Mouse (Mus musculus): ENCODE data around the gene Tpo. TPM values are rescaled to one million over a fixed set of nuclear protein-coding genes. Genes with fewer than 3 reads are reported as not detected.

The Tpo gene
- total and polyA plus RNA-seq, 3 experiments: not detected

DNA sequence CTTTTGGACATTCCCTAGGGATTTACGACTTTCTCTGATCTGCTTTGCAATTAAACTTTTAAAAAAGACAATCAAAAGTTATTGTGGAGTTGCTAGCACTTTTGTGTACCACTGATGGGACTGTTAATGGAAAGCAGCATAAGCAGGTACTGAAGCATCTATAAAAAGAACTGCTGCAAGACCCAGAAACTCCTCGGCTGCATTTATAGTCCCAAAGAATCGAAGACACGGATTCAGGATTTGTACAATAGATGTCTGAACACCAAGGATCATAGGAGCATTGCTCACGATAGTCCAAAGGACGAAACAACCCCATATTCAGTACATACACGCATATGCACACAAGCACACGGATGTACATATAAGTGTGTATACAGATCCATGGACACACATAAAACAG is 27.4 kb upstream of the Tpo start:
- H3K9me3 ChIP-seq (replicated peaks; ENCODE audit: insufficient read depth, low read length): no peaks in the 10 kb centered on the region
- no peaks in the 10 kb centered on the region for H3K79me2 ChIP-seq (ENCODE audit: control insufficient read depth, insufficient read depth, low read length, poor library complexity)
- TF ChIP-seq NELFE (IDR thresholded peaks at IDR 0.05; ENCODE audit: low read depth, low read length) (no peak), USF2 (IDR thresholded peaks at IDR 0.05; ENCODE audit: borderline replicate concordance in 1 of 2, insufficient read depth in 1 of 2, low read depth in 1 of 2, low read length in 2 of 2) (no peak), KAT2A (conservative IDR thresholded peaks at IDR 0.05; ENCODE audit: low read depth, low read length) (no peak), BHLHE40 (IDR thresholded peaks at IDR 0.05; ENCODE audit: borderline replicate concordance, low read depth, low read length) (no peak), GABPA (IDR thresholded peaks at IDR 0.05; ENCODE audit: low read depth, low read length) (no peak), GATA1 (IDR thresholded peaks at IDR 0.05; ENCODE audit: low read depth, low read length) (no peak), SMC3 (IDR thresholded peaks at IDR 0.05; ENCODE audit: low read depth, low read length) (no peak), MXI1 (IDR thresholded peaks at IDR 0.05; ENCODE audit: low read depth, low read length) (no peak), JUND (IDR thresholded peaks at IDR 0.05; ENCODE audit: low read depth, low read length) (no peak), RCOR1 (IDR thresholded peaks at IDR 0.05; ENCODE audit: low read depth, low read length) (no peak), ZKSCAN1 (IDR thresholded peaks at IDR 0.05; ENCODE audit: low read depth, low read length) (no peak), CHD2 (IDR thresholded peaks at IDR 0.05; ENCODE audit: low read length) (no peak), MYC (IDR thresholded peaks at IDR 0.05; ENCODE audit: low read depth, low read length) (no peak), ETS1 (IDR thresholded peaks at IDR 0.05; ENCODE audit: low read depth, low read length) (no peak), ELF1 (IDR thresholded peaks at IDR 0.05; ENCODE audit: low read depth, low read length) (no peak), SIN3A (IDR thresholded peaks at IDR 0.05; ENCODE audit: low read length) (no peak), ZMIZ1 (IDR thresholded peaks at IDR 0.05; ENCODE audit: low read depth, low read length) (no peak), UBTF (IDR thresholded peaks at IDR 0.05; ENCODE audit: borderline replicate concordance, insufficient read depth, low read depth, low read length) (no peak), MAFK (IDR thresholded peaks at IDR 0.05; ENCODE audit: borderline replicate concordance, low read depth, low read length) (no peak), MYB (IDR thresholded peaks at IDR 0.05; ENCODE audit: low read depth, low read length) (no peak)
- no peak overlapping the region for H3K9ac ChIP-seq (ENCODE audit: control insufficient read depth, low read depth, low read length, poor library complexity, severe bottlenecking)
- H3K27ac ChIP-seq (ENCODE audit: control insufficient read depth, low read depth, low read length): no peak overlapping the region
- DNase-seq (ENCODE audit: low read depth, low spot score): no peak
- H3K27me3 ChIP-seq (ENCODE audit: control insufficient read depth in 1 of 2, insufficient read depth in 2 of 2, low read length in 2 of 2): no peaks in the 10 kb centered on the region
- H3K36me3 ChIP-seq (ENCODE audit: control insufficient read depth in 1 of 2, insufficient read depth in 2 of 2, low read length in 2 of 2): no peaks in the 10 kb centered on the region
- no peak overlapping the region for H3K4me3 ChIP-seq (ENCODE audit: control insufficient read depth in 1 of 2, insufficient read depth in 1 of 2, low read depth in 2 of 2, low read length in 2 of 2)
- no peaks in the 10 kb centered on the region for H3K4me1 ChIP-seq (ENCODE audit: control insufficient read depth in 1 of 2, insufficient read depth in 2 of 2, low read length in 2 of 2)

DNA sequence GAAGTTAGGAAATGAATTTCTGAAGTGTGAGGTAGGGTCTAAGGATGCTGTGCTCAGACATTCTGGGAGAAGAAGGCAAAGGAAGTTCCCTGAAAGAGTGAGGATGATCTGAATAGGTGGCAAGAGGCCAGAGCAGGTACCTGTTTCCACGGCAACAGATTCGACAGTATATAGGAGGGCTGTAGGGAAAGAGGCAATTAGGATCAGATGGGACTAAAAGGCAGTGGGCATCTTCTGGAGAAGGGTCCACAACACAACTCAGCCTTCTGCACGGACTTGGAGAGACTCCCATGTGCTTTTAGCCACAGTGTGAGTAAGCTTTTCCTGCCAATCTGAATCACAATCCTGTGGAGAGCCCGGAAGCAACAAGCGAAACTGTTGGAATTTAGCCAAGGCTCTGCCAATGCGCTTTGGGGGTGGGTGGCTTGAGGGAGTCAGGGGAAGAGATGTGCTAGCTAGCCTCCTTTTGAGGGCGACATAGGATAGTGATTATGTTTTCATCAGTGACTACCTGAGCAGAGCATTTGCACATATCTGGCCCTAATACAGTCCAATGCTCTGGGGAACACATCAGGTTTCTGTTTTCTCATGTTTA is 21.8 kb upstream of the Tpo start:
- Histone ChIP-seq H3K9ac (ENCODE audit: control insufficient read depth, low read depth, low read length, poor library complexity, severe bottlenecking) (no peak overlapping the region), H3K4me1 (ENCODE audit: control insufficient read depth in 1 of 2, insufficient read depth in 2 of 2, low read length in 2 of 2) (no peaks in the 10 kb centered on the region), H3K79me2 (ENCODE audit: control insufficient read depth, insufficient read depth, low read length, poor library complexity) (no peaks in the 10 kb centered on the region), H3K27ac (ENCODE audit: control insufficient read depth, low read depth, low read length) (no peak overlapping the region), H3K4me3 (ENCODE audit: control insufficient read depth in 1 of 2, insufficient read depth in 1 of 2, low read depth in 2 of 2, low read length in 2 of 2) (no peak overlapping the region), H3K36me3 (ENCODE audit: control insufficient read depth in 1 of 2, insufficient read depth in 2 of 2, low read length in 2 of 2) (no peaks in the 10 kb centered on the region), H3K9me3 (replicated peaks; ENCODE audit: insufficient read depth, low read length) (no peaks in the 10 kb centered on the region), H3K27me3 (ENCODE audit: control insufficient read depth in 1 of 2, insufficient read depth in 2 of 2, low read length in 2 of 2) (no peaks in the 10 kb centered on the region)
- DNase-seq (ENCODE audit: low read depth, low spot score): no peak
- TF ChIP-seq SIN3A (IDR thresholded peaks at IDR 0.05; ENCODE audit: low read length) (no peak), MXI1 (IDR thresholded peaks at IDR 0.05; ENCODE audit: low read depth, low read length) (no peak), USF1 (IDR thresholded peaks at IDR 0.05; ENCODE audit: low read depth, low read length) (no peak), ETS1 (IDR thresholded peaks at IDR 0.05; ENCODE audit: low read depth, low read length) (no peak), GATA1 (IDR thresholded peaks at IDR 0.05; ENCODE audit: low read depth, low read length) (no peak), RAD21 (IDR thresholded peaks at IDR 0.05; ENCODE audit: low read depth, low read length) (no peak), MEF2A (IDR thresholded peaks at IDR 0.05; ENCODE audit: extremely low read depth, insufficient replicate concordance, low read depth, low read length, poor library complexity, severe bottlenecking) (no peak), POLR2AphosphoS2 (IDR thresholded peaks at IDR 0.05; ENCODE audit: low read length) (no peak), MAZ (IDR thresholded peaks at IDR 0.05; ENCODE audit: low read depth, low read length) (no peak), ZC3H11A (IDR thresholded peaks at IDR 0.05; ENCODE audit: low read depth, low read length) (no peak), RCOR1 (IDR thresholded peaks at IDR 0.05; ENCODE audit: low read depth, low read length) (no peak), NRF1 (IDR thresholded peaks at IDR 0.05; ENCODE audit: insufficient read depth, low read depth, low read length, poor library complexity, severe bottlenecking) (no peak), USF2 (IDR thresholded peaks at IDR 0.05; ENCODE audit: borderline replicate concordance in 1 of 2, insufficient read depth in 1 of 2, low read depth in 1 of 2, low read length in 2 of 2) (no peak), BHLHE40 (IDR thresholded peaks at IDR 0.05; ENCODE audit: borderline replicate concordance, low read depth, low read length) (no peak), CHD2 (IDR thresholded peaks at IDR 0.05; ENCODE audit: low read length) (no peak)
